Mouse (Mus musculus) thymus, postnatal 4 days (tissue): ENCODE data around the gene Polr3e.
"Not testable (repeated sequence)": the region's sequence is repeated elsewhere in the genome, so short reads cannot be mapped to it uniquely, and the experiment has no call there.

Experiments
- DNase-seq: peaks from one replicate; pipeline ENCODE4 v3.0.0; 2021

Gene Polr3e

DNA sequence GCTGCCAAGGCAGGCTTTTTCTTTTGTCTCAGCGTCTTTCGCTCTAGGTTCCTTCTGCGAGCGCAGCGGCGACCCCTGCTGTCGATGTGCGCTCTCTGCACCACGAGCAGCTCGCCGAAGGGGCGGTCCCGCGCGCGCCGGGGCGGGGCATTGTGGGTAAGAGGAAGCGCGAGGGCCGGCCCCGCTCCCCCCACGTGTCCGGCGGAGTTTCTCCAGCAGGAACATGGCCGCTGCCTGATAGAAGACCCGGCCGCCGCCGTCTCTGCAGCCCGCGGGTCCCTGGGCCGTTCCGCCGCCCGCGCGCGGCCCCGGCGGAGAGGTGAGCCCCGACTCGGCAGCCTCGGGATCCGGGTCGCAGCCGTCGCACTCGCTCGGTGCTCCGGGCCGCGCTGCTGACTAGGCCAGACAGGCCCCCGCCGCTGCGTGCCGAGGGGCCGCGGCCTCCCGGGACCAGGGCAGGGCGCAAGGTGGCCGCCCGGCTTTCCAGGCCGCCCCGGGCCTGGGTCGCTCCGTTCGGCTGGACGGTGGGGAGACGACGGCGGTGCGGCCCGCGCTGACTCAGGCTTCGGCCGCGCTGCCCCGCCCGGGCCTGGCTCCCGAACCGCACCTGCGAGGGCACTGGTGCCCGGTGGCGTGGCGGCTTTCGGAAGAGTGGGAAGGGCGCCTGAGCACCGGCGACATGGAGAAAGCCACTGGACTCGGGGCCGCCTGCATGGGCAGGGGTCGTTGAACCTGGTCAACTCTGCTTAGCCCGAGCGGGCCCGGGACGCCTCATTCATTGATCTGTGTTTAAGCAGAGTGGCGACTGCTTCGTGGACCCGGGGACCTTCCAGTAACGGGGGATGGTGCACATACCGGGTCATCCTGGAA is at the start of gene Polr3e:
TSS of gene Polr3e (plus strand) at position 153 of the 870 bp plus-strand sequence.
- peak; percentile 100 for DNase-seq

DNA sequence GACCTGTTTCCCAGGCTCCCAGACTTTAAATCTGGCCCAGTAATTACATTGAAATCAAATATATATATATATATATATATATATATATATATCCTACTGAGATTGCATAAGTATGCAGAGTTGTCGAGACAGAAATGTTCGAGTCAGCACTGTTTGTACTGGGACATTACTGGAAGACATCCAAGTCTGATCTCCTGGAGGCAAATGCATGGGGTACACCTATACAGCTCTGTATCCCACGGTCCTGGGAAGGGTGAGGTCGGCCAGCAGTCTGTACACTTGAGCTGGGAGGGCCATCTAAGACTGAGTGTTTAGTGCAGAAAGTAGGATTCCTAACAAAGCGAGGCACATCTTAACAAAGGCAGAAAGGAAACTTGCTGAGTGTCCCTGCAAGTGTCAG is 47.7 kb upstream of the Polr3e start:
- DNase-seq, result no peak

DNA sequence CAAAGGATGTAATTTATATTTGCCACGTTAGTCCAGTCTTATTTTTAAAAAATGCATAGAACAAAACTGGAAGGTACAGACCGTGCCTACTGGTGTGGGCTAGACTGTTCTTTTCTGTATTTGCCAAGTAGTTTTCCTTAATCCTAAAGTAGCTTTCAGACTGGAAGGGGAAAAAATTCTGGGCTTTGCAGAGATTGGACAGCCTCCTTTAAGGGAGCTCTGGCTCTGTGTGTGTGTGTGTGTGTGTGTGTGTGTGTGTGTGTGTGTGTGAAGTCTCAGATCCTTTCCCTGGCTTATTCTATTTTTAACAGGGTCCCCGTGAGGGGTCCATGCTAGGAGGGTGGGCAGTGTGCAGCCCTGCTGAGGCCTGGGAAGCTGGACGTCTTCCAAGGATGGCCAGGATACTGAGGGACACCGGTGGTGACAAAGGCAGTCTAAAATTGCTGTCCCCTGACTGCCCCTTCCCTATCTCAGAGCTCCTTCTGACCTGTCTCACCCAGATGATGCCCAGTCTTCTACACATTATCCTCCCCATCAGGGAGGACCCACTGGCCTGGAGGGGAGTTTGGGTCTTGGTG is 47.0 kb upstream of the Polr3e start:
- DNase-seq, result no peak

DNA sequence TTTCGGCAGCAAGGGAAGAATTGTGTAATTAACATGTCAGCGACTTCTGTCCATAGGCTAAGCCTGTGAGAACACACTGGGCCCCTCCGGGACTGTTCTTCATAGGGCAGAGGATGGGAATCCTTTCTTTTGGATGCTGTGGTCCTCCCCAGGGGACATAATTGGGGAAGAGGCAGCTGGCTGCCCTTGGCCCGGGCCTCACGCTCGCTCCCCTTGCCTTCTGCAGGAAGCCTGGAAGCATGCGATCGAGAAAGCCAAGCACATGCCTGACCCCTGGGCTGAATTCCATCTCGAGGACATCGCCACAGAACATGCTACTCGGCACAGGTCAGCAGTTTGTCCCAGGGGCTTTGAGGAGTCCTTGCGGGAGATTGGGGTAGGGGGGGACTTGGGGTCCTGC is 44.5 kb upstream of the Polr3e start:
- DNase-seq, result no peak

DNA sequence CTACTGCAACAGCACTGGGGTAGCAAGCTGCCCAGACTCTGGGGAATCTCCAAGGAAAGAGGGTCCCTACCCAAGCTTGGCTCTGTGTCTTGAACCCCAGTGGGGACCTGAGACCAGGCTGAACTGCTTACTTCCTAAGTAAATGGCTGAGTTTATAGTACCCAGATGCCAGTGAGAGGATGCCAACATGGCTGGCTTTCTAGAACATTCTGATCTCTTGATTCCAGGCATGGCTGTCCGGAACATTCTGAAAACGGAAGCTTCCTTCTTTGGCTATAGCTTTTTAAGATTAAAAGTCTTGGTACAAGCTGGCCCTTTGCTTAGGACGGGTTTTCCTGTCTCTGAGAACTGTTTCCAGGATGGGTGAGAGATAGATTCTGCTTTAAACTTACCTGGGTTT is 43.5 kb upstream of the Polr3e start:
- DNase-seq, result no peak

DNA sequence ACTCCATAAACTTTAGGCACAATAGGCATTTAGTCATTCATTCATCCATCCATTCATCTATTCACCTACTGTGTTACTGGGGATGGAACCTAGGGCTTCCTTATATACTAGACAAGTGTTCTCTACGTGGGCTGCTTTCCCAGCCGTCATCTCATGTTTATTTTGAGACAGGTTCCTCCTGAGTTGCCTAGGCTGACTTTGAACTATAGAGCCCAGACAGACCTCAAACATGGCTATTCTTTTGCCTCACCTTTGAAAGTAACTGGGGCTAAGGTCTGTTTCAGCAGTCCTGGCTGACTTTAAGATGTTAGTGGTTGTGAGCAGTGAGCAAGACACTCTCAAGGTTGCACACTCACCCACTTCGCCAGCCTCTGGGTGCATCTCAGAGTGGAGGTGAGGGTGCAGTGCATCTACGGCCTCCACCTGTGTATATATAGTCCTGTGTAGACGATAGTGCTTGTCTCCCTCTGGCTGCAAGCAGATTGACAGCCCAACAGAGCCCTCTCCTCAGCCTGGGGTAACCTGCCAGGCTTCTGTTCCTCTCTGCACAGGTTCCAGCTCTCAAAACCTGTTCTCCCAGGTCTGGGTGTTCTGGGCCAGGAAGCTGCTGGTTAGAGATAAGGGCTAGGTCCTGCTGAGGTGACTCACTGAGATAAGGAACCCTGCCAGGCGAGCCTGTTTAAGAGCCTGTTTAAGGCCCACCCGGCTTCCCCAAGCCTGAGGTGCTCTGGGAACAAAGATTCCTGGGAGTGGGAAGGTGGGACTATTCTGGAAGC is 42.6 kb upstream of the Polr3e start:
- DNase-seq, result no peak

DNA sequence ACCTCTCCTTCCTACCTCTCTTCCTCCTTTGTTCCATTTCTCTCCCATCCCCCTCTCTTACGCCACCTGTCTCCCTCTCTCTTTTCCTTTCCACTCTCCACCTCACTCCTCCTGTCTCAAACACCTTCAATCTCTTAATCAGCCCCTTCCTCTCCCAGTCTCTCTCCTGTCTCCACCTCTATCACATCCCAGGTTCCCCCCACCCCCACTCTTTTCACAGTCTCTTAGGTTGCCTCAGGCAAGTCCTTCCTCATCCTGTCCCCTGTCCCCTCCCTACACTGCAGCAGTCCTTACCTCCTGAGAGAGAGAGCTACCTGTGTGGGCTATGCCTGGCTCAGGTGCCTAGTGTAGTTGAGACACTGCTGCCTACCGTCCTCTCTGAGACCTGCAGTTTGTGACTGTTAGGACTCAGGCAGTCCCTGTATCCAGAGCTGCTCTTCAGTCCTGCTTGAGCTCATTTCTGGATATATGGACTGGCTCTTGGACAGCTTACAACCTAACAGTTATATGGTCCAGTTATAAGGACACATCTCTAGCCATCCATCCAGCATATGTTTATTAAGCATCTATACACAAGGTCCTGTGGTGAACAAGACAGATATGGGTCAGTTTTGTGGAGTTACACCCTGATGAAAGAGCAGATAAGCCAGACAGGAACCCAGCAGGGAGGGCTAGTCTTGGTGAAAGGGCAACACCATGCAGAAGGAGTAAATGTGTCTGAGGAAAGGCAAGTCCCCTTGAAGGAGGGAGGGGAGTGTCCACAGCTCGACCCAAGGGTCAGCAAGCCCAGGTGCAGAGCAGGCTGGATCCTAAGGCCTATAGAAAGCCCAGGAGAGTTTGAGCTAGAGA is 41.8 kb upstream of the Polr3e start:
- DNase-seq, result no peak

DNA sequence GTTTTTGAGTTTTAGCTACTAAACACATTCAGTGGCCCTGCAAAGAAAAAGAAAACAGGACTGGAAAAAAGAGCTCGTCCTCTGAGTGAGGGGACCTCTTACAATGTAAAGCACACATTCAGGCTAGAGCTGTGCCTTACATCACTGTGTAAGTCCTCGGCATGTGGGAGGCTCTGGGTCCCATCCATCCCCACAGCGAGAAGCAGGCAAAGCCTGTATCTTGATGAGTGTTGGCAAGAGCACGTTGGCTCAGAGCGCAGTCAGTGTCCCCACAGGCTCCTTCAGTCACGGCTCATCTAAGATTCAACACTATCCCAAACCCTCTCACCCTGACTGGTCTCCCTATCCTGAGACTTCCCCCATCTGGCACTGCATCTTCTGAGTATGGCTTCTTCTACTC is 39.3 kb upstream of the Polr3e start:
- no peak for DNase-seq

DNA sequence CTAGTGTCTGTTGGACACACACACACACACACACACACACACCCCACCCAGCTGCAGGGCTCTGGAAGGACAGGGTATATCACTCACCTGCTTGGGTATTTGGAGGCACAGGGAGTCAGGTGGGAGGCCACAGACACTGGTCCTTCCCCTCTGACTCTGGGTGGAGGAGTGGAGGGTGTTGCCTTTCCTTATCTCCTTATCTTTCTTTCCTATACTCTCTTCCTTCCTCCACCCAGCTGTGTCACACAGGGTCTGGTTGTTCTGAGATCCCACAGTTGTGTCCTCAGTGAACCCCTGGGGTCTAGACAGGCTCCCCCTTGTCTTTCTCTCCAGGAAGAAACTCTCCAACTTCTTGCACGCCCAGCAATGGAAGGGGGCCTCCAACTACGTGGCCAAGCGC is 37.6 kb upstream of the Polr3e start:
- DNase-seq, result no peak

DNA sequence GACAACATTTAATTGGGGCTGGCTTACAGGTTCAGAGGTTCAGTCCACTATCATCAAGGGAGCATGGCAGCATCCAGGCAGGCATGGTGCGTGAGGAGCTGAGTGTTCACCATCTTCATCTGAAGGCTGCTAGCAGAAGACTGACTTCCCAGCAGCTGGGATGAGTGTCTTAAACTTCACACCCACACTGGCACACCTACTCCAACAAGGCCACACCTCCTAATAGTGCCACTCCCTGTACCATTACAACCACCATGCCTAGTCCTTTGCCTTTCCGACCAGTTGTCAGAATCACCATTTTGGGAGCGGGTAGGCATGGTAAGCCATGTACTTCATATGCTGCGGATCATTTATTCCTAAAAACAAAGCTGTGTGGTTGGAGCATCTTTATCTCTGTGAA is 36.8 kb upstream of the Polr3e start:
- no peak for DNase-seq

DNA sequence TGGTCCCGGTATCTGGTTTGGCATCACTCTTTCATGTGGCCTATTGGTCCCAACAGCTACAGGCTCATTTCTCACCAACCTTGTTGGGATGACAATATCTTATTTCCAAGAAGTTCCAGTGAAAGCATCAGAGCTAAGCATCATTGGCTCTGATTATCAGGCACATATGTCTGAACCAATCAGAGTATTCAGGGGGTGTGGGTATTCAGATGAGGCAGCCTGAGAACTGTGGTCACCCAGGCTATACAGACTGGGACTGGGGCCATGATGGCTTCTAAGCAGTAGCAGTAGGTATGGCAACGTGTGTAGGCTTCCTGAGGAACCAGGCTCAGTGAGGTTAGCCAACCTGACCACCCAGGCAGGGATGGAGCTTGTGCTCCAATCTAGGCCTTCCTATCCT is 36.1 kb upstream of the Polr3e start:
- DNase-seq, result no peak

DNA sequence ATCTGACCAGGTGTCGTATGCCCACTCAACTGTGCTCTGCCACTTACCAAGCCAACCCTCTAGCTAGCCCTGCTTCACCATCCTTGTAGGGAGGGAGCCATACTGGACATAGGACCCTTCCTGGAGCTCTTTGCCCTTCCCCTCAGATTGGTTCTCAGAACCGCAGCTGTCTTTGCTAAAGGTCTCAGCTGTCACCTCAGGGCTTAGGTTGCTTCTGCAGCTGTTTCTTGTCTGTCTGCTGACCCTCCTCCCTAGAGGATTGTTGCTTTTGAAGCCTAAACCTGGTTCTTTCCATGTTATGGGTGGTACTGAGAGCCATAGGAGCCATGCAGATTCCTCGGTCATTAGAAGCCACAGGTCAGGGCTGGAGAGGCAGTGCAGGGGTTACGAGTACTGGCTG is 34.9 kb upstream of the Polr3e start:
- no peak for DNase-seq

DNA sequence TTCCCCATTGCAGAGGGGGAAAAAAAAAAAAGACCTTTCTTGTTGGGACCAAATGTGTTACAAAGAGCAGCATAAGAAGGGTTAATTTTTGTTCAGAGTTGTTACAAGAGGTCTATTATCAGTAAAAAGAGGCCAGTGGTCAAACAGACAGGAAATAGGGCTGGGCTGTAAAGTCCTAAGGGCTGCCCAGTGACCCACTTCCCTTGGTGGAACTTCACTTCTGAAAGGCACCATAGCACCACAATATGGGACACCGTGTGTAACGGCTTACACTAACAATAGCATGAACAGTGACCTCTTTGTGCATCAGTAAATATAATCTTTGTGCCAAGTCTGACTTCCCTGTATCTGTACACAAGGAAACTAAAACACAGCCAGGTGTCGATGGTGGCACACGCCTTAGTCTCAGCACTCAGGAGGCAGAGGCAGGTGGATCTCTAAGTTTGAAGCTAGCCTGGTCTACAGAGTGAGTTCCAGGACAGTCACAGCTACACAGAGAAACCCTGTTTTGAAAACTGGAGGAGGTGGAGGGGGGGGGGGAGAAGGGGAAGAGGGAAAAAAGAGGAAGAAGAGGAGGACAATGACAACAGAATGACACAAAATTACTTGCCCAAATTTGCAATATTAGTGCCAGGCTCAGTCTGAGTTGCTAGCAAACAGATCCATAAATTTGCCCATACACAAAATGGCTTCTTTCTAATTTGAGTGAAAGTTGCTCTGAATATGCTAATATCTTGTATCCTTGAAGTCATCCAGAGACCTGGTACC is 33.8 kb upstream of the Polr3e start:
- DNase-seq, result no peak

DNA sequence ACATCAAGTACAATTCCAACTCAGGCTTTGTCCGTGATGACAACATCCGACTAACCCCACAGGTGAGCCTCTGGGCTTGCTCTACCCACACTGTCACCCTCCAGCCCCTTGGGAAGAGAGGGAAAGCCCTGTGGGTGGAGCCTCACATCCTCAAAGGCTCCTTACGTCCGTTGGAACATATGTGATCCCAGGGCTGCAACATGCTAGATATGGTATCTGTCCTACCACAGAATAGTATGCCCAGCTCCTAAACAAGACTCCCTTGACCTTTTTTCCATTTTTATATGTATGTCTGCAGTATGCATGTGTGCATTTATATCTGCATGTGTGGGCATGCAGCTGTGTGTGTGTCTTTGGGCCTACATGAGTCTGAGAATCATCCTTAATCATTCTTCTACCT is 32.8 kb upstream of the Polr3e start:
- no peak for DNase-seq

DNA sequence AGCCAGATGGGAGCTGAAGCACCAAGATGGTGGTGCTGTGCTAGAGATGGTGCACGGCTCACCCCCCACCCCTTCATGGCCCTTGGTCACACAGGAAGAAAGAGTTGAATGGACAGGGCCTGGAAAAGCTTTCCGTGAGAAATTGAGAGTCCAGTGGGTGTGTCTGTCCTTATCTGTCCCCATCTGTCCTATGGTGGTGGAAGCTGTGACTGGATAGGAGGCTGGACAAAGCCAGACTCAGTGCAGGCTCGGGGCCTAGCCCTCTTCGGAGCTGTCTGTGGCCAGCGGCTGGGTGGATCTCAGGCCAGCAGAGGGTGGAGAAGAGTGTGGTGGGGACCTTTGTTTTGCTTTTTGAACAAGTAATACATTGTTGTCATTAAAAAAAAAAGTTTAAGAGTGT is 24.4 kb upstream of the Polr3e start:
- DNase-seq, result no peak

DNA sequence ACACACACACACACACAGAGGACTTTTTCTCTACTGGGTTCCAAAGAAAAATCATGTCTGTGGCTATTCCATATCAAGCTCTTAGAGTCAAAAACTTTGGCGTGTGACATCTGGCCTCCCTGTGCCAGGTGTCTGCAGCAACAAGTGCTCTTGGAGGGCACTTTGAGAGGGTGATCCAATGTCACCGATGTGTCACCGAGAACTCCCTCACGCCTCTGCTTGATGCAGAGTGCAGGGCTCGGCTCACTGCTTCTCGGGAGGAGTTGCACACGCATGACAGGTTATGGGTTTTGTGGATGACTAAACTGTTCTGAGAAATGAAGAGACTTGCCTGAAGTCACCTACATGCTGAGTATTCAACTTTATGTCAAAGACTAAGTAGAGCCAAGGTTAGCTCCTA is 20.5 kb upstream of the Polr3e start:
- DNase-seq, result no peak

DNA sequence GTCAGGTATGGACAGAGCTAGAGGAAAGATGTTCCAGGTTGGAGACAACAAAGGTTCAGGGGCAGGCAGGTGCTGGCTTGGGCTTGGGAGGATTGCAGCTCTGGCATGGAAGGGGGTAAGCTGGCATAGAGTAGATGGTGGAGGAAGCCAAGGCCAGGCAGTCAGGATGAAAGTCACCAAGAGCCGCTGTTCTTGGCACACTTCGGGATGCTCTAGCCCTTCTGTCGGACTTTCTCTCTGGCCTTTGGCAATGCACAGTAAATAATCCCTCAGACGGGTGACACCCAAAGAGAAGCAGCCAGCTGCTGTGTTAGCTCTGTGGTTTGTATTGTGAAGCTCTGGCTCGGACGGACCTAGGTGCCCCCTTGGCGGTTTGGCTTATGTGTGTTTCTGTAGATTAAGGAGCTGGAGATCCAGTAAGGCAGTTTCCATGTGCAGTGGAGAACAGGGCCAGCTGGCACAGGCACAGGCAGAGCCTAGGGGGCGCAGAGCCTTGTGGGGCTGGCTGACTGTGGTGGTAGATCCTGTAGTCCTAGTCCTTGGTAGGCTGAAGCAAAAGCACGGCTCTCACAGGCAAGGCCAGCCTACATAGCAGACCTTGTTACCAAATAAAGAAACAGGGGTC is 19.7 kb upstream of the Polr3e start:
- no peak for DNase-seq

DNA sequence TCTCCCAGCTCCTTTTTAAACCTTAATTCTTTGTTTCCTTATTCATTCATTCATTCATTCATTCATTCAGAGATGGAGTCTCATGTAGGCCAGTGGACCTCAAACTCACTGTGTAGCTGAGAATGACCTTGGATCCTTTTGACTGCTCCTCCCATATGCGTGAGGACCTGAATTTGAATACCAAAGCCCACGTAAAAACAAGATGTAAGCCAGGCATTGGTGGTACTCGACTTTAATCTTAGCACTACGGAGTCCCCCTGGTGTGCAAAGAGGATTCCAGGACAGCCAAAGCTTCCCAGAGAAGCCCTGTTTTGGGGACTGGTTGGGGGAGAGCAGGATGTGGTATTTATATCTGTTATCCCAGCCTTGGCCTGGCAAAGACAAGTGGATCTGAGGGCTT is 17.4 kb upstream of the Polr3e start:
- DNase-seq, result no peak

DNA sequence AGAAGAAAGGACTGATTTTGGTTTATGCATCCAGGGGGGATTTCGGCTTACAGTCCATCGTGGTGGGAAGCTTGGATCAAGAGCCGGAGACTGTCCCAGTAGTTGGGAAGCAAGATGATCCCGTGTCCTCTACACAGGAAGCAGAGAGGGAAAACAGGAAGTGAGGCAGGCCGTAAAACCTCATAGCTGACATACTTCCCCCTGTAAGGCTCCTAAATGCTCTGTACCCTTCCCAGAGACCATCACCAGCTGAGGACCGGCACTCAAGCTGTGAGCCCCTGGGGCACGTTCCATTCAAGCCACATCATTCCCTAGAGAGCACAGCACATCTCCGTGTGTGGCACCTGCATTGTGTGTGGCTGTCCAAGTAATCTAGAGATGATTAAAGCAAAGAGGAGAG is 15.8 kb upstream of the Polr3e start:
- no peak for DNase-seq

DNA sequence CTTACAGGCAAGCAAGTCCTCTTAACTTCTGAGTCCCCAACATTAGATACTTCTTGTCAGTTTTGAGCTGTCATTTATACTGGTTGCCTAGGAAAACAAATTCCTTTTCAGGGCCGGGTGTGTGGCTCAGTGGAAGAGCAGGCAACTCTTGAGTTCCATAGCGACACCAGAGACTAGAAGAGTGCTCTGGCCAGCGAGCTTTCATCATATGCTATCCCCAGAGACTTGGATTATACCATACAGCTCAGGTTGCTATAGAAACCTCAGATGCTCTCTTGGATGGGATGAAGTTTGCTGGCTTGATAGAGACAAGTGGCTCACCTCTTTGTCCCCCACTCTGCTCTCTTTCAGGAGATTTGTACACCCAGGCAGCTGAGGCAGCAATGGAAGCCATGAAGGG is 14.6 kb upstream of the Polr3e start:
- no peak for DNase-seq

DNA sequence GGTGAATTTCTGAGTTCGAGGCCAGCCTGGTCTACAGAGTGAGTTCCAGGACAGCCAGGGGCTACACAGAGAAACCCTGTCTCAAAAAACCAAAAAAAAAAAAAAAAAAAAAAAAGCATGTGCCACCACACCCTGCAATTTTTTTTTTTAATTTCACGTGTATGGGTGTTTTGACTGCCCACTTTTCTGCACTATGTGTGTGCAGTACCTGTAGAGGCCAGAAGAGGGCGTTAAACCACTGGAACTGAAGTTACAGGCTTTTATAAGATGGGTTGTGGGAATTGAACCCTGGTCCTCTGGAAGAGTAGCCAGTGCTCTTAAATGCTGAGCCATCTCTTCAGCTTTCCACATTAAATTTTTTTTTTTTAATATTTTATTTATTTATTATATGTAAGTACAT is 7.4 kb upstream of the Polr3e start:
- peak; percentile 31 for DNase-seq

DNA sequence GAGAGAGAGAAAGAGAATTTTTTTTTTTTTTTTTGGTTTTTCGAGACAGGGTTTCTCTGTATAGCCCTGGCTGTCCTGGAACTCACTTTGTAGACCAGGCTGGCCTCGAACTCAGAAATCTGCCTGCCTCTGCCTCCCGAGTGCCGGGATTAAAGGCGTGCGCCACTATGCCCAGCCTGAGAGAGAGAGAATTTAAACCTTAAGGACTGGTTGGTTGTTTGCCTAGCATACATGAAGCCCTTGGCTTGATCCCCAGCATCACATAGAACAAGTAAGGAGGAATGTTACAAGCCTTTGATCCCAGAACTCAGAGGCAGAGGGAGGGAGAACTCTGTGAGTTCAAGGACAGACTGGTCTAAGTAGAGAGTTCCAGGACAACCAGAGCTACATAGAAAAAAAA is 6.3 kb upstream of the Polr3e start:
- not testable (repeated sequence) for DNase-seq
